Mouse (Mus musculus) liver, embryonic 14.5 days (tissue): Measurements from ENCODE around the gene Mrpl45. TPM values are rescaled to one million over a fixed set of nuclear protein-coding genes. Genes with fewer than 3 reads are reported as not detected.

Experiments used
- ATAC-seq: fragments of 200-750 bp; cut with Nextera tagmentation; 2 replicates; pipeline ENCODE4 v1.8.0; 2017; ENCODE audit warnings: moderate number of reproducible peaks, mild to moderate bottlenecking, moderate library complexity; ENCODE audit not compliant: insufficient read depth
- DNase-seq, 3 experiments: peaks; one replicate each; pipeline ENCODE4 v3.0.0-alpha.2; 2012 to 2013; ENCODE audit warnings: low read depth in 3 of 3, low spot score in 3 of 3
- H3K27ac ChIP-seq: fragments of 300-500 bp; sonication (generic); 2 replicates; pipeline ENCODE4 v1.5.1; 2014; ENCODE audit warnings: moderate library complexity, mild to moderate bottlenecking, control low read depth, inconsistent platforms
- H3K27me3 ChIP-seq: fragments of 300-500 bp; sonication (generic); 2 replicates; pipeline ENCODE4 v1.6.1; 2014; ENCODE audit warnings: mild to moderate bottlenecking, low read length, moderate library complexity; ENCODE audit not compliant: control insufficient read depth, insufficient read depth
- H3K36me3 ChIP-seq: fragments of 300-500 bp; sonication (generic); replicated peaks from 2 replicates; pipeline ENCODE4 v1.6.1; 2014; ENCODE audit warnings: low read depth; ENCODE audit not compliant: control insufficient read depth, insufficient read depth
- H3K4me1 ChIP-seq, 2 experiments: fragments of 200-500 bp in 1 of 2; fragments of 300-500 bp in 1 of 2; sonication (generic) in 1 of 2; replicated peaks; 2 replicates each; pipeline ENCODE4 v1.6.1; 2012 to 2014; ENCODE audit warnings: antibody characterized with exemption in 1 of 2, inconsistent platforms in 1 of 2, low read length in 1 of 2; ENCODE audit not compliant: control insufficient read depth in 2 of 2, insufficient read depth in 2 of 2
- H3K4me2 ChIP-seq: fragments of 300-500 bp; sonication (generic); 2 replicates; pipeline ENCODE4 v1.6.1; 2014; ENCODE audit warnings: low read depth, mild to moderate bottlenecking, control low read depth, moderate library complexity
- H3K4me3 ChIP-seq, 2 experiments: fragments of 200-500 bp in 1 of 2; fragments of 300-500 bp in 1 of 2; sonication (generic) in 1 of 2; 2 replicates each; pipeline ENCODE4 v1.5.1; 2012 to 2014; ENCODE audit warnings: low read depth in 2 of 2, low read length in 2 of 2, mild to moderate bottlenecking in 2 of 2, control low read depth in 1 of 2, inconsistent platforms in 1 of 2, moderate library complexity in 1 of 2; ENCODE audit not compliant: insufficient read depth in 1 of 2
- H3K9ac ChIP-seq: fragments of 300-500 bp; sonication (generic); replicated peaks from 2 replicates; pipeline ENCODE4 v1.6.1; 2014; ENCODE audit warnings: mild to moderate bottlenecking, control low read depth, moderate library complexity
- H3K9me3 ChIP-seq: fragments of 300-500 bp; sonication (generic); 2 replicates; pipeline ENCODE4 v1.6.1; 2016; ENCODE audit warnings: low read length, mixed read lengths; ENCODE audit not compliant: control insufficient read depth
- CTCF ChIP-seq: IDR thresholded peaks from 2 replicates; pipeline ENCODE4 v1.5.1; 2016; ENCODE audit warnings: antibody characterized with exemption, low read depth, control low read depth
- EP300 ChIP-seq: IDR thresholded peaks from 2 replicates; pipeline ENCODE4 v1.6.1; 2016; ENCODE audit warnings: antibody characterized with exemption, low read depth
- WGBS: fragments of 180-500 bp; shearing (Covaris S2); extraction: QIAGEN DNeasy Blood & Tissue Kit; methylation state at CpG from one replicate; pipeline ENCODE4 v1.1.7; 2014; ENCODE audit not compliant: insufficient replicate concordance; 5-methylcytosine and 5-hydroxymethylcytosine counted together
- polyA plus RNA-seq, 2 experiments: library from polyadenylated mRNA; depleted of rRNA in 1 of 2; stranded (reverse) in 1 of 2; unstranded in 1 of 2; fragments of >200 nt; fragmentation: Nextera tagmentation in 1 of 2; extraction: Ambion mirVana in 1 of 2; gene quantifications; 2 replicates each; pipeline versions ENCODE4 v1.2.1 to v1.2.3; 2012 to 2014

The Mrpl45 gene
- polyA plus RNA-seq, 2 experiments = 13.1 to 22.8 TPM

DNA sequence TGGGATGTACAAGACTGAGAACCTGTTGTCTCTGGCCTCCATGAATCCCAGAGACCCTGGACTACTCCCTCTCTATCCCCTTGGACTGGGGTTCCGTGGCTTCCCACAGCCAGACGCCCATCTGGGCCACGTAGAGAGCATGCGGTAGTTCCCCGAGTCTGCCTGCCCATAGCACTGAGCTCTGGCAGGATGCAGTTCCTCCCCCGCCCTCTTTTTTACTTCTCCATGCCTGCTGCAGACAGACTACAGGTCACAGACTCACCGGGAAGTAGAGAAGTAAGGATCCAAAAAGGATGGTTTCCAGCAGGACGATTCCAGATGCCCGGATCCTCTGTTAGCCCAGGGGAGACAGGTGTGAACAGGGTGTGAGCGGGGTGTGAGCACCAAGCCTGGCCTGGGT lies 29.9 kb downstream of the Mrpl45 start:
- no peak overlapping the region for H3K9ac ChIP-seq
- ATAC-seq = no peak
- H3K4me3 ChIP-seq = no peak overlapping the region
- H3K4me1 ChIP-seq = peaks cover 0 to 3% of the 10 kb centered on the region in 2 experiments; a peak in 1 of 4 replicates
- H3K9me3 ChIP-seq = no peaks in the 10 kb centered on the region
- DNase-seq = no peak
- WGBS = 33% methylated on average over 10 of the region's 10 CpGs
- H3K27ac ChIP-seq = no peak overlapping the region
- H3K4me2 ChIP-seq = no peak overlapping the region
- no peaks in the 10 kb centered on the region for H3K36me3 ChIP-seq
- TF ChIP-seq CTCF (no peak), EP300 (no peak)
- no peaks in the 10 kb centered on the region for H3K27me3 ChIP-seq

DNA sequence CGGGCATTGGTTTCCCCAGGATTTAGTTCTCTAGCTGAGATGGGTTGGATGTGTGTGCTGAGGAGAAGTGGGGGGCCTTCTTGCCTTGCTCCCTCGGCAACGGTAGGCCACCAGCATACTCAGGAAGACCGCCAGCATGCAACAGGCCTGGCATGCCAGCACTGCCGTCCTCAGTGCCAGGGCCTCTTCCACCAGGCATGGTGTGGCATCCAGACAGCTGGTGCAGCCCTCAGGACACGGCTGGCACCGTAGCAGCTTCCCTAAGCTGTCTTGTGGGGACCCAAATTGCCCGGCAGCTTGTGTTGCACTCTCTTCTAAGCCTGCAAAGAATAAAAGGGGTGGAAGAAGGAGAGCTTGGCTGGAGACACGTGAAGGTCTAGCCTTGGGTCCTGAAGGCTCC lies 30.9 kb downstream of the Mrpl45 start:
- TF ChIP-seq CTCF (no peak), EP300 (no peak)
- ATAC-seq = no peak
- WGBS = 62% methylated on average over 9 of the region's 9 CpGs

DNA sequence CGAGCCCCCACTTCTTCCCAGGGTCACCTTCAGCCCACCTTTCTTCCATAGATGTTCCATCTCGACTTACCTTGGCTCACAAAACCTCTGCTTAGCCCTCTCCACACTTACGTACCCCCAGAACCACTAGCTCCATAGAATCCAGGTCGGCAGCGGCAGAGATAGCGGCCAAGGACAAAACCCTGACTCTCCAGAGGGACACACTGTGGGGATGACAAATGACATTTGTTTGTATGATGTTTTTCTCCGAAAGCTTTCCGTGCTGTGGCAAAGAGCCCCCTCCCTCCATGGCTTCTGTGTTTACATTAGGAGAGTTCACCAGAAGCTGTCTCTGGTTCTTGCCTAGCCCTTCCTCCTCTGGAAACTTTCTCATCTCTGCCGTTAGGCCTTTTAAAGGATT lies 31.8 kb downstream of the Mrpl45 start:
- TF ChIP-seq CTCF (no peak), EP300 (no peak)
- Histone ChIP-seq H3K4me1 (peaks cover 0 to 3% of the 10 kb centered on the region in 2 experiments; a peak in 1 of 4 replicates), H3K9me3 (no peaks in the 10 kb centered on the region), H3K4me3 (no peak overlapping the region), H3K27me3 (no peaks in the 10 kb centered on the region), H3K9ac (no peak overlapping the region), H3K27ac (no peak overlapping the region), H3K4me2 (no peak overlapping the region), H3K36me3 (no peaks in the 10 kb centered on the region)
- no peak for ATAC-seq
- WGBS = 67% methylated on average over 9 of the region's 9 CpGs
- DNase-seq = no peak

More for the DNA sequence above, 30.9 kb downstream of the Mrpl45 start:
- Histone ChIP-seq H3K4me1 (peaks cover 0 to 3% of the 10 kb centered on the region in 2 experiments; a peak in 1 of 4 replicates), H3K27ac (no peak overlapping the region), H3K36me3 (no peaks in the 10 kb centered on the region), H3K4me3 (no peak overlapping the region), H3K4me2 (no peak overlapping the region), H3K27me3 (no peaks in the 10 kb centered on the region), H3K9ac (no peak overlapping the region), H3K9me3 (no peaks in the 10 kb centered on the region)
- DNase-seq = no peak

DNA sequence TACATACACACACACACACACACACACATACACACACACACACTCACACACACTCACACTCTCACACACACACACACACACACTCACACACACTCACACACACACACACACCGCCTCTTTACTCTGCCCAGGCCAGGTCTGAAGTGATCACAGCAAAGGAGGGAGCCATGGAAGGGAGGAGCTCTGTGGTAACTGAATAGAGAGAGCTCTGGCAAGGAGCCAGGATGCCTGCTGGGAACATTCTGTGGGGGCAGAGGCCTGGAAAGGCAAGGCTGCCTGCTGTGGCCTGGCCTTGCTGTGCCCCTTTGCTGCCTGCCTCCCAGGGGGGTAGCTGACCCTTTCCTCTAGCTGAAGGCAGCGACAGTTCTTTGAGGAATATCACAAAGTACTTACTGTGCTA lies 34.5 kb downstream of the Mrpl45 start:
- 46% methylated on average over 2 of the region's 2 CpGs for WGBS
- Histone ChIP-seq H3K36me3 (no peaks in the 10 kb centered on the region), H3K27me3 (no peaks in the 10 kb centered on the region), H3K9me3 (no peaks in the 10 kb centered on the region), H3K4me3 (no peak overlapping the region), H3K4me1 (peaks cover 0 to 3% of the 10 kb centered on the region in 2 experiments; a peak in 1 of 4 replicates), H3K27ac (no peak overlapping the region), H3K4me2 (no peak overlapping the region), H3K9ac (no peak overlapping the region)
- DNase-seq (no peak), ATAC-seq (no peak; the same call in 1 of the 2 replicates)
- TF ChIP-seq CTCF (no peak), EP300 (no peak)

GRCm38 (mm10) chr11:97352027-97352684 lies 36.6 kb downstream of the Mrpl45 start, which contains the start of gene Gpr179:
TSS of gene Gpr179 (minus strand) at chr11:97352077.
- Histone ChIP-seq H3K4me2 (no peak within 1 kb of the TSS), H3K4me3 (no peak within 1 kb of the TSS), H3K9ac (no peak within 1 kb of the TSS), H3K36me3 (no peaks in the 10 kb centered on the region), H3K4me1 (peaks cover 0 to 3% of the 10 kb centered on the region in 2 experiments; a peak in 1 of 4 replicates), H3K27me3 (no peaks in the 10 kb centered on the region), H3K9me3 (no peaks in the 10 kb centered on the region), H3K27ac (no peak within 1 kb of the TSS)
- DNase-seq = no peak
- no peak for TF ChIP-seq EP300
- no peak for TF ChIP-seq CTCF
- no peak for ATAC-seq
- 55% methylated on average over 3 of the region's 3 CpGs for WGBS
